ENCODE assay signal across 8 mouse cellular contexts in genomic region chr6:52208868-52209684, GRCm38 (mm10). TPM values are rescaled to one million over a fixed set of nuclear protein-coding genes. Genes with fewer than 3 reads are reported as not detected.
DNase-seq lines count a peak whose midpoint lies in the region; ATAC-seq lines count a peak whose summit lies in the region.

No protein-coding gene starts in this region.

- 4% methylated on average over 18 of the region's 18 CpGs for WGBS in heart, embryonic 10.5 days
- WGBS in intestine, embryonic 16.5 days = 26% methylated on average over 18 of the region's 18 CpGs

- peak overlapping the region; percentile 39 for H3K4me3 ChIP-seq in heart, embryonic 10.5 days
- H3K4me3 ChIP-seq in intestine, embryonic 16.5 days (ENCODE audit: low read length) = peak overlapping the region; percentile 40

- DNase-seq in heart, embryonic 10.5 days (ENCODE audit: low spot score) = peak; percentile 71
- DNase-seq in heart, adult 18-20 months = no peak
- peak; percentile 43 for DNase-seq in R1 (ENCODE audit: low read depth, low spot score)
- DNase-seq in lung, postnatal 10 days = peak; percentile 45
- no peak for DNase-seq in thymus, postnatal 10 days (ENCODE audit: low spot score in 2 of 2)
- no peak for DNase-seq in cerebellum, adult 11 months
- DNase-seq in layer of hippocampus, adult 9-11 months = no peak

- peak overlapping the region; percentile 63 for H3K4me2 ChIP-seq in intestine, embryonic 16.5 days (ENCODE audit: low read depth, low read length)

- no peaks in the 10 kb centered on the region for H3K9me3 ChIP-seq in heart, embryonic 10.5 days
- H3K9me3 ChIP-seq in intestine, embryonic 16.5 days (ENCODE audit: control insufficient read depth, low read length) = no peaks in the 10 kb centered on the region

- no peak overlapping the region for H3K27ac ChIP-seq in heart, embryonic 10.5 days
- peak overlapping the region; percentile 5; the same call in 1 of the 2 replicates for H3K27ac ChIP-seq in intestine, embryonic 16.5 days (ENCODE audit: low read length)

- peaks cover 39% of the 10 kb centered on the region for H3K4me1 ChIP-seq in heart, embryonic 10.5 days
- peaks cover 24% of the 10 kb centered on the region for H3K4me1 ChIP-seq in intestine, embryonic 16.5 days (ENCODE audit: control insufficient read depth, insufficient read depth, low read length)

- H3K36me3 ChIP-seq in heart, embryonic 10.5 days = no peaks in the 10 kb centered on the region
- no peaks in the 10 kb centered on the region for H3K36me3 ChIP-seq in intestine, embryonic 16.5 days (ENCODE audit: control insufficient read depth, insufficient read depth, low read length)

- peaks cover 100% of the 10 kb centered on the region for H3K27me3 ChIP-seq in heart, embryonic 10.5 days (ENCODE audit: insufficient read depth, poor library complexity, severe bottlenecking)
- H3K27me3 ChIP-seq in intestine, embryonic 16.5 days (replicated peaks; ENCODE audit: control insufficient read depth, insufficient read depth, low read length) = peaks cover 49% of the 10 kb centered on the region

- peak overlapping the region; percentile 66 for H3K9ac ChIP-seq in intestine, embryonic 16.5 days (ENCODE audit: low read depth, low read length)

- no peak for ATAC-seq in intestine, embryonic 16.5 days

RNA-seq across cellular contexts. Expression of gene Hoxa6, which starts 0.6 kb away (rescaled TPM):
- polyA plus RNA-seq in heart, embryonic 10.5 days (2016; fragmentation: Nextera tagmentation; extraction: Ambion mirVana) = 0.30 TPM in 1 of 2 replicates, not detected in the other
- not detected for total RNA-seq in heart, adult 18-20 months (2021)
- polyA plus RNA-seq in intestine, embryonic 16.5 days (2015; fragmentation: Nextera tagmentation; extraction: Ambion mirVana) = 1.2 and 1.4 TPM in 2 replicates

RNA-seq across cellular contexts. Expression of gene Hoxa3, which starts 4.1 kb away (rescaled TPM):
- polyA plus RNA-seq in heart, embryonic 10.5 days (2016; fragmentation: Nextera tagmentation; extraction: Ambion mirVana) = 0.57 and 3.7 TPM in 2 replicates
- total RNA-seq in heart, adult 18-20 months (2021) = 1 to 10 TPM in 1 of 2 experiments, under 1 TPM in 1; 0.32 to 1.9 TPM
- polyA plus RNA-seq in intestine, embryonic 16.5 days (2015; fragmentation: Nextera tagmentation; extraction: Ambion mirVana) = 5.2 and 5.9 TPM in 2 replicates

RNA-seq across cellular contexts. Expression of gene Gm28308, which starts 4.1 kb away (rescaled TPM):
- polyA plus RNA-seq in heart, embryonic 10.5 days (2016; fragmentation: Nextera tagmentation; extraction: Ambion mirVana) = not detected in 2 replicates
- total RNA-seq in heart, adult 18-20 months (2021) = not detected
- polyA plus RNA-seq in intestine, embryonic 16.5 days (2015; fragmentation: Nextera tagmentation; extraction: Ambion mirVana) = not detected in 2 replicates

RNA-seq across cellular contexts. Expression of gene Hoxa5, which starts 4.7 kb away (rescaled TPM):
- 0.58 and 6.0 TPM in 2 replicates for polyA plus RNA-seq in heart, embryonic 10.5 days (2016; fragmentation: Nextera tagmentation; extraction: Ambion mirVana)
- total RNA-seq in heart, adult 18-20 months (2021) = under 1 TPM; 0.40 to 0.59 TPM
- 15.3 and 15.5 TPM in 2 replicates for polyA plus RNA-seq in intestine, embryonic 16.5 days (2015; fragmentation: Nextera tagmentation; extraction: Ambion mirVana)

RNA-seq across cellular contexts. Expression of gene Hoxa7, which starts 12.6 kb away (rescaled TPM):
- 0.11 and 2.5 TPM in 2 replicates for polyA plus RNA-seq in heart, embryonic 10.5 days (2016; fragmentation: Nextera tagmentation; extraction: Ambion mirVana)
- under 1 TPM in 1 of 2 experiments, not detected in 1; 0.59 TPM for total RNA-seq in heart, adult 18-20 months (2021)
- polyA plus RNA-seq in intestine, embryonic 16.5 days (2015; fragmentation: Nextera tagmentation; extraction: Ambion mirVana) = 6.0 and 8.2 TPM in 2 replicates

Comparison
In these comparisons a context has a peak if more than half of its experiments do, and no peak if none do; other contexts are left out.
1. DNase-seq: peak in heart, embryonic 10.5 days (single experiment), R1 (single experiment) and lung, postnatal 10 days (single experiment); none in heart, adult 18-20 months (0 of 2), thymus, postnatal 10 days (0 of 2), cerebellum, adult 11 months (single experiment) and layer of hippocampus, adult 9-11 months (single experiment).